Comparison of ENCODE assay signal across 9 mouse cellular contexts in the genomic region with DNA sequence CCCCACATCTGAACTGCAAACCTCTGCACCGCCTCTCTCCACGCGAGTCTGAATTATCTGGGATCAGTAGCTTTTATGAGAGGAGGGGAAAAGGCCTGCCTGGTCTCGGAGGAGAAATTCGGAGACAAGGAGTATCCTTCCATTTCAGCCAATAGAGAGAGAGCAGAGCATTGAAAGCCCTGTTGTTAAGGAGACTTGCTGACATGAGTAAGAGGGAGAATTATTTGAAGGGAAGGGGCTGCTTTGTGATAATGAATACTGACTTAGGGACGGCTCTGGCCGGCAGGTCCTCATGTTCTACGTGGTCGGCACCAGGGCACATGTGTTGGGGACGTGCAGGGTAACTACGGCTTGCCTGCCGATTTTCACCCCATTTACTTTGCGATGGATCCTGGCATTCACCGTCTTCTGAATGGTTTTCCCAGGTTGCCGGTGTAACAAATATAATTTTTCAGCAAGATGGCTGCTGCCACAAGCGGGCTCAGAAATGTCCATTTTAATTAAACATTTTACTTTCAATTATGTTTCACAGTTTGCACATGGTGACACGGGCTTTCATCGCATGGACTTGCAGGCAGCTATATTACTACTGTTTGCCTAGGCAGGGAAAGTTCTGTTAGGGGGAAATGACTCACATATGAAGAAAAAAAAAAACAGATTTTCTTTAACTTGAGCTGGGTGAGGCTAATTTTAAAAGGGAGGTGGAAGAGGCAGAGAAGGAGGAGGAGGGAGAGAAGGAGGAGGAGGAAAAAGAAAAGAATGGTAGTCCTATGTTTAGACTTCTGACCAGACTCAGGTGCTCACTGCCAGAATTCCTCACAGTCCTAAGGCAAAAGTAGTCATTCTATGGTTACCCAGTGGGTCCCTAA.
DNase-seq lines count a peak whose midpoint lies in the region; ATAC-seq and TF ChIP-seq lines count a peak whose summit lies in the region.
"Had no signal": no experiment of that assay in that cellular context is flagged by ENCODE, and none has a peak within 500 bp of the region (broad histone marks: within the 10 kb centered on the region; RNA-seq: fewer than 3 reads in every experiment).

No protein-coding gene starts in this region.

- H3K36me3 ChIP-seq in kidney, postnatal 0 days (ENCODE audit: insufficient read depth, low read length) = no peaks in the 10 kb centered on the region
- no peaks in the 10 kb centered on the region for H3K36me3 ChIP-seq in forebrain, embryonic 10.5 days (replicated peaks)
- no peaks in the 10 kb centered on the region for H3K36me3 ChIP-seq in limb, embryonic 14.5 days (ENCODE audit: control insufficient read depth, insufficient read depth, low read length)
- H3K36me3 ChIP-seq in intestine, postnatal 0 days (ENCODE audit: control insufficient read depth, insufficient read depth) = no peaks in the 10 kb centered on the region
- no peaks in the 10 kb centered on the region for H3K36me3 ChIP-seq in liver, embryonic 12.5 days
- H3K36me3 ChIP-seq: stomach, embryonic 15.5 days had no signal

- no peak for TF ChIP-seq POLR2A in limb, embryonic 14.5 days (IDR thresholded peaks at IDR 0.05; ENCODE audit: borderline replicate concordance, extremely low read depth, insufficient read depth, insufficient read length)

- no peak overlapping the region for H3K4me3 ChIP-seq in kidney, postnatal 0 days (replicated peaks; ENCODE audit: low read depth, low read length)
- peak overlapping the region; percentile 2; the same call in 1 of the 2 replicates for H3K4me3 ChIP-seq in forebrain, embryonic 10.5 days
- peak overlapping the region; percentile 18 for H3K4me3 ChIP-seq in limb, embryonic 14.5 days (replicated peaks; ENCODE audit: low read length)
- H3K4me3 ChIP-seq in intestine, postnatal 0 days (ENCODE audit: low read depth, low read length) = no peak overlapping the region
- H3K4me3 ChIP-seq in liver, embryonic 12.5 days = no peak overlapping the region
- H3K4me3 ChIP-seq: stomach, embryonic 15.5 days had no signal

- no peak for TF ChIP-seq CTCF in kidney, postnatal 0 days (IDR thresholded peaks at IDR 0.05; ENCODE audit: low read depth)
- TF ChIP-seq CTCF in intestine, postnatal 0 days (IDR thresholded peaks at IDR 0.05; ENCODE audit: low read depth) = no peak

- DNase-seq in kidney, postnatal 0 days (ENCODE audit: low spot score) = peak; percentile 36
- no peak for DNase-seq in kidney, adult 8-10 months
- peak; percentile 20 for DNase-seq in brain, adult 2 months (ENCODE audit: low read depth, low spot score)
- no peak for DNase-seq in forebrain, embryonic 10.5 days (ENCODE audit: extremely low spot score, low spot score)
- peak; percentile 6 for DNase-seq in limb, embryonic 14.5 days (ENCODE audit: low spot score)
- DNase-seq in spleen, postnatal 4 days (ENCODE audit: low spot score in 2 of 2) = no peak

- no peak overlapping the region for H3K27ac ChIP-seq in kidney, postnatal 0 days
- H3K27ac ChIP-seq in forebrain, embryonic 10.5 days = peak overlapping the region; percentile 79
- H3K27ac ChIP-seq in limb, embryonic 14.5 days (replicated peaks; ENCODE audit: low read depth, low read length) = no peak overlapping the region
- no peak overlapping the region for H3K27ac ChIP-seq in intestine, postnatal 0 days (ENCODE audit: low read depth, low read length)
- H3K27ac ChIP-seq in liver, embryonic 12.5 days = no peak overlapping the region
- H3K27ac ChIP-seq: stomach, embryonic 15.5 days had no signal

- H3K9ac ChIP-seq in kidney, postnatal 0 days (ENCODE audit: low read depth, low read length) = no peak overlapping the region
- peak overlapping the region; percentile 21; the same call in 1 of the 2 replicates for H3K9ac ChIP-seq in limb, embryonic 14.5 days (ENCODE audit: low read depth, low read length, severe bottlenecking)
- no peak overlapping the region for H3K9ac ChIP-seq in intestine, postnatal 0 days (ENCODE audit: low read depth, low read length)
- no peak overlapping the region for H3K9ac ChIP-seq in liver, embryonic 12.5 days
- H3K9ac ChIP-seq: stomach, embryonic 15.5 days had no signal

- H3K9me3 ChIP-seq in kidney, postnatal 0 days (replicated peaks; ENCODE audit: low read length) = no peaks in the 10 kb centered on the region
- H3K9me3 ChIP-seq in forebrain, embryonic 10.5 days = no peaks in the 10 kb centered on the region
- H3K9me3 ChIP-seq in limb, embryonic 14.5 days (ENCODE audit: control insufficient read depth, low read length) = no peaks in the 10 kb centered on the region
- H3K9me3 ChIP-seq in intestine, postnatal 0 days (ENCODE audit: control insufficient read depth) = no peaks in the 10 kb centered on the region
- H3K9me3 ChIP-seq in liver, embryonic 12.5 days (replicated peaks) = no peaks in the 10 kb centered on the region
- H3K9me3 ChIP-seq: stomach, embryonic 15.5 days had no signal

- WGBS in kidney, postnatal 0 days = 60% methylated on average over 18 of the region's 18 CpGs
- WGBS in forebrain, embryonic 10.5 days = 62% methylated on average over 18 of the region's 18 CpGs
- WGBS in limb, embryonic 14.5 days = 19% methylated on average over 18 of the region's 18 CpGs
- WGBS in intestine, postnatal 0 days = 76% methylated on average over 18 of the region's 18 CpGs
- WGBS in liver, embryonic 12.5 days (ENCODE audit: insufficient replicate concordance) = 65% methylated on average over 18 of the region's 18 CpGs

- H3K27me3 ChIP-seq in kidney, postnatal 0 days (ENCODE audit: insufficient read depth, low read length) = no peaks in the 10 kb centered on the region
- H3K27me3 ChIP-seq in forebrain, embryonic 10.5 days (ENCODE audit: poor library complexity, severe bottlenecking) = peaks cover 43% of the 10 kb centered on the region
- peaks cover 6% of the 10 kb centered on the region; the same call in 1 of the 2 replicates for H3K27me3 ChIP-seq in limb, embryonic 14.5 days (ENCODE audit: control insufficient read depth, insufficient read depth, low read length)
- 0 out of 2 replicates have a peak, but pooled peaks cover 2% of the 10 kb centered on the region for H3K27me3 ChIP-seq in intestine, postnatal 0 days (replicated peaks; ENCODE audit: control insufficient read depth, insufficient read depth, low read length)
- H3K27me3 ChIP-seq in liver, embryonic 12.5 days (replicated peaks) = no peaks in the 10 kb centered on the region
- H3K27me3 ChIP-seq: stomach, embryonic 15.5 days had no signal

- ATAC-seq in kidney, postnatal 0 days (replicated peaks; ENCODE audit: low FRiP score, low read depth) = no peak
- no peak for ATAC-seq in limb, embryonic 14.5 days (ENCODE audit: low FRiP score, low read depth)
- ATAC-seq in intestine, postnatal 0 days = no peak
- ATAC-seq in liver, embryonic 12.5 days = no peak

- H3K4me2 ChIP-seq in kidney, postnatal 0 days (ENCODE audit: low read length) = peak overlapping the region; percentile 31; the same call in 1 of the 2 replicates
- peak overlapping the region; percentile 50 for H3K4me2 ChIP-seq in limb, embryonic 14.5 days (replicated peaks; ENCODE audit: low read depth, low read length, severe bottlenecking)
- H3K4me2 ChIP-seq in intestine, postnatal 0 days (replicated peaks; ENCODE audit: low read depth) = no peak overlapping the region
- H3K4me2 ChIP-seq in liver, embryonic 12.5 days = no peak overlapping the region
- H3K4me2 ChIP-seq: stomach, embryonic 15.5 days had no signal

- H3K4me1 ChIP-seq in kidney, postnatal 0 days (replicated peaks; ENCODE audit: insufficient read depth, low read length) = no peaks in the 10 kb centered on the region
- peaks cover 29% of the 10 kb centered on the region for H3K4me1 ChIP-seq in forebrain, embryonic 10.5 days
- peaks cover 6% of the 10 kb centered on the region for H3K4me1 ChIP-seq in limb, embryonic 14.5 days (ENCODE audit: control insufficient read depth, insufficient read depth, low read length)
- no peaks in the 10 kb centered on the region for H3K4me1 ChIP-seq in intestine, postnatal 0 days (replicated peaks; ENCODE audit: control insufficient read depth, insufficient read depth, low read length)
- no peaks in the 10 kb centered on the region for H3K4me1 ChIP-seq in liver, embryonic 12.5 days
- H3K4me1 ChIP-seq: stomach, embryonic 15.5 days had no signal

Comparison
In these comparisons a context has a peak if more than half of its experiments do, and no peak if none do; other contexts are left out.
1. DNase-seq: peak in kidney, postnatal 0 days (single experiment), brain, adult 2 months (single experiment) and limb, embryonic 14.5 days (single experiment); none in kidney, adult 8-10 months (0 of 2), forebrain, embryonic 10.5 days (single experiment) and spleen, postnatal 4 days (0 of 2).
2. H3K4me2 ChIP-seq: peak in kidney, postnatal 0 days (single experiment) and limb, embryonic 14.5 days (single experiment); none in intestine, postnatal 0 days (single experiment) and liver, embryonic 12.5 days (single experiment).
3. H3K4me3 ChIP-seq: peak in forebrain, embryonic 10.5 days (single experiment) and limb, embryonic 14.5 days (single experiment); none in kidney, postnatal 0 days (single experiment), intestine, postnatal 0 days (single experiment) and liver, embryonic 12.5 days (single experiment).